27 mouse cellular contexts compared by ENCODE assay signal in the genomic region with DNA sequence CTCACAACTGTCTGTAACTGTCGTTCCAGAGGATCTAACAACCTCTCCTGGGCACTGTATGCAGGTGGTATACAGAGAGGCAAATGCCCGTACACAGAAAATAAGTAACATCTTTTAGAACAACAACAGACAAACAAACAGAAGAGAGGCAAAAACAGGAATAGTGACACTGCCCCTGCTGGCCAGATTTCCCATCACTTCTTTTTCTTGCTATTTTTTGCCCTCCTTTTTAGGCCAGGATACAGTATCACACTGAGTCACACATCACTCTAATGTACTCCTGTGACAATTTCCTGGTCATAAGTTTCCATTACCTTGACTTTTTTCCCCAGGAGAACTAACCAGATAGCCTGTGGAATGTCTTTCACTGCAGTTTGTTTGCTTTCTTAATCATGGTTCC. TPM values are rescaled to one million over a fixed set of nuclear protein-coding genes. Genes with fewer than 3 reads are reported as not detected.
DNase-seq lines count a peak whose midpoint lies in the region; ATAC-seq and TF ChIP-seq lines count a peak whose summit lies in the region.
"Had no signal": no experiment of that assay in that cellular context is flagged by ENCODE, and none has a peak within 500 bp of the region (broad histone marks: within the 10 kb centered on the region; RNA-seq: fewer than 3 reads in every experiment).

No protein-coding gene starts in this region.

- no peak overlapping the region for H3K27ac ChIP-seq in forebrain, postnatal 0 days (ENCODE audit: low read depth, low read length)
- H3K27ac ChIP-seq in forebrain, embryonic 13.5 days = no peak overlapping the region
- H3K27ac ChIP-seq in liver, embryonic 14.5 days = no peak overlapping the region
- H3K27ac ChIP-seq in liver, embryonic 11.5 days (ENCODE audit: low read depth, low read length) = no peak overlapping the region
- H3K27ac ChIP-seq in MEL (ENCODE audit: control insufficient read depth, low read depth, low read length) = no peak overlapping the region
- H3K27ac ChIP-seq: embryonic facial prominence, embryonic 13.5 days; forebrain, embryonic 15.5 days; hindbrain, embryonic 12.5 days; intestine, embryonic 15.5 days; neural tube, embryonic 15.5 days had no signal

- no peak for TF ChIP-seq POLR2A in MEL (IDR thresholded peaks at IDR 0.05; ENCODE audit: control insufficient read depth in 1 of 2, insufficient read depth in 1 of 2, low read depth in 1 of 2, low read length in 2 of 2, poor library complexity in 1 of 2)

- WGBS in forebrain, postnatal 0 days = 43% methylated on average over 2 of the region's 2 CpGs
- WGBS in forebrain, embryonic 13.5 days = 55% methylated on average over 2 of the region's 2 CpGs
- 31% methylated on average over 2 of the region's 2 CpGs for WGBS in liver, embryonic 14.5 days (ENCODE audit: insufficient replicate concordance)
- 47% methylated on average over 2 of the region's 2 CpGs for WGBS in liver, embryonic 11.5 days

- TF ChIP-seq RAD21 in MEL (IDR thresholded peaks at IDR 0.05; ENCODE audit: low read depth, low read length) = no peak

- no peak overlapping the region for H3K4me3 ChIP-seq in forebrain, postnatal 0 days (ENCODE audit: low read depth, low read length)
- no peak overlapping the region for H3K4me3 ChIP-seq in forebrain, embryonic 13.5 days
- H3K4me3 ChIP-seq in liver, embryonic 14.5 days (ENCODE audit: insufficient read depth in 1 of 2, low read depth in 2 of 2, low read length in 2 of 2) = no peak overlapping the region
- H3K4me3 ChIP-seq in liver, embryonic 11.5 days (ENCODE audit: low read depth, low read length) = no peak overlapping the region
- no peak overlapping the region for H3K4me3 ChIP-seq in MEL (ENCODE audit: control insufficient read depth in 1 of 2, insufficient read depth in 1 of 2, low read depth in 2 of 2, low read length in 2 of 2)
- H3K4me3 ChIP-seq: embryonic facial prominence, embryonic 13.5 days; forebrain, embryonic 15.5 days; hindbrain, embryonic 12.5 days; intestine, embryonic 15.5 days; neural tube, embryonic 15.5 days had no signal

- no peaks in the 10 kb centered on the region for H3K36me3 ChIP-seq in forebrain, postnatal 0 days (ENCODE audit: insufficient read depth)
- no peaks in the 10 kb centered on the region for H3K36me3 ChIP-seq in forebrain, embryonic 13.5 days (ENCODE audit: poor library complexity, severe bottlenecking)
- no peaks in the 10 kb centered on the region for H3K36me3 ChIP-seq in liver, embryonic 14.5 days (replicated peaks; ENCODE audit: control insufficient read depth, insufficient read depth, low read depth)
- H3K36me3 ChIP-seq in liver, embryonic 11.5 days (ENCODE audit: control insufficient read depth, insufficient read depth, low read length) = no peaks in the 10 kb centered on the region
- H3K36me3 ChIP-seq in MEL (ENCODE audit: control insufficient read depth in 1 of 2, insufficient read depth in 2 of 2, low read length in 2 of 2) = peaks cover 0 to 18% of the 10 kb centered on the region in 2 experiments; a peak in 2 of 4 replicates
- H3K36me3 ChIP-seq: embryonic facial prominence, embryonic 13.5 days; forebrain, embryonic 15.5 days; G1E; hindbrain, embryonic 12.5 days; intestine, embryonic 15.5 days; neural tube, embryonic 15.5 days had no signal

- DNase-seq in forebrain, postnatal 0 days = no peak
- DNase-seq in liver, embryonic 14.5 days (ENCODE audit: low read depth in 3 of 3, low spot score in 3 of 3) = no peak
- no peak for DNase-seq in liver, embryonic 11.5 days (ENCODE audit: low spot score)
- peak; percentile 54 for DNase-seq in 3T3-L1 (ENCODE audit: low read depth, low spot score)
- DNase-seq in MEL (ENCODE audit: low read depth, low spot score) = peak; percentile 24
- no peak for DNase-seq in thymus, postnatal 36 days
- no peak for DNase-seq in adipocyte (ENCODE audit: low spot score)
- DNase-seq: adrenal gland, adult 8-10 months; cerebellum, adult 9-10 months; heart, postnatal 10 days; layer of hippocampus, postnatal 36 days; midbrain, embryonic 14.5 days had no signal

- H3K9me3 ChIP-seq in forebrain, postnatal 0 days (ENCODE audit: low read length) = no peaks in the 10 kb centered on the region
- no peaks in the 10 kb centered on the region for H3K9me3 ChIP-seq in forebrain, embryonic 13.5 days (replicated peaks)
- no peaks in the 10 kb centered on the region for H3K9me3 ChIP-seq in liver, embryonic 14.5 days (ENCODE audit: control insufficient read depth, low read length)
- no peaks in the 10 kb centered on the region for H3K9me3 ChIP-seq in liver, embryonic 11.5 days (ENCODE audit: control insufficient read depth, low read length)
- no peaks in the 10 kb centered on the region for H3K9me3 ChIP-seq in MEL (replicated peaks; ENCODE audit: insufficient read depth, low read length)
- H3K9me3 ChIP-seq: embryonic facial prominence, embryonic 13.5 days; forebrain, embryonic 15.5 days; G1E; hindbrain, embryonic 12.5 days; intestine, embryonic 15.5 days; neural tube, embryonic 15.5 days had no signal

- no peak overlapping the region for H3K9ac ChIP-seq in forebrain, postnatal 0 days
- no peak overlapping the region for H3K9ac ChIP-seq in forebrain, embryonic 13.5 days
- H3K9ac ChIP-seq in liver, embryonic 14.5 days (replicated peaks) = no peak overlapping the region
- no peak overlapping the region for H3K9ac ChIP-seq in liver, embryonic 11.5 days (ENCODE audit: low read depth, low read length)
- no peak overlapping the region for H3K9ac ChIP-seq in MEL (ENCODE audit: control insufficient read depth, low read depth, low read length, poor library complexity, severe bottlenecking)
- H3K9ac ChIP-seq: embryonic facial prominence, embryonic 13.5 days; forebrain, embryonic 15.5 days; hindbrain, embryonic 12.5 days; intestine, embryonic 15.5 days; neural tube, embryonic 15.5 days had no signal

- H3K27me3 ChIP-seq in forebrain, postnatal 0 days (ENCODE audit: insufficient read depth, low read length) = no peaks in the 10 kb centered on the region
- no peaks in the 10 kb centered on the region for H3K27me3 ChIP-seq in forebrain, embryonic 13.5 days
- no peaks in the 10 kb centered on the region for H3K27me3 ChIP-seq in liver, embryonic 14.5 days (ENCODE audit: control insufficient read depth, insufficient read depth, low read length)
- no peaks in the 10 kb centered on the region for H3K27me3 ChIP-seq in liver, embryonic 11.5 days (replicated peaks; ENCODE audit: control insufficient read depth, insufficient read depth, low read length)
- no peaks in the 10 kb centered on the region for H3K27me3 ChIP-seq in MEL (ENCODE audit: control insufficient read depth in 1 of 2, insufficient read depth in 2 of 2, low read length in 2 of 2)
- H3K27me3 ChIP-seq: embryonic facial prominence, embryonic 13.5 days; forebrain, embryonic 15.5 days; hindbrain, embryonic 12.5 days; intestine, embryonic 15.5 days; neural tube, embryonic 15.5 days had no signal

- TF ChIP-seq EP300 in liver, embryonic 14.5 days (IDR thresholded peaks at IDR 0.05; ENCODE audit: low read depth) = no peak
- no peak for TF ChIP-seq EP300 in MEL (IDR thresholded peaks at IDR 0.05; ENCODE audit: low read depth in 1 of 2, low read length in 2 of 2)

- no peak overlapping the region for H3K4me2 ChIP-seq in forebrain, postnatal 0 days (ENCODE audit: low read depth)
- no peak overlapping the region for H3K4me2 ChIP-seq in forebrain, embryonic 13.5 days
- no peak overlapping the region for H3K4me2 ChIP-seq in liver, embryonic 14.5 days (ENCODE audit: low read depth)
- no peak overlapping the region for H3K4me2 ChIP-seq in liver, embryonic 11.5 days
- H3K4me2 ChIP-seq: embryonic facial prominence, embryonic 13.5 days; forebrain, embryonic 15.5 days; heart, embryonic 11.5 days; hindbrain, embryonic 12.5 days; intestine, embryonic 15.5 days; neural tube, embryonic 15.5 days had no signal

- no peak for ATAC-seq in forebrain, postnatal 0 days
- ATAC-seq in forebrain, embryonic 13.5 days = no peak
- ATAC-seq in liver, embryonic 14.5 days (ENCODE audit: insufficient read depth) = no peak
- no peak for ATAC-seq in liver, embryonic 11.5 days (replicated peaks; ENCODE audit: low FRiP score)
- ATAC-seq: forebrain, embryonic 15.5 days; intestine, embryonic 15.5 days had no signal

- TF ChIP-seq CTCF in forebrain, postnatal 0 days (IDR thresholded peaks at IDR 0.05; ENCODE audit: low read depth) = 0 out of 2 replicates have a peak, but pooled peaks have one; percentile 18
- TF ChIP-seq CTCF in liver, embryonic 14.5 days (IDR thresholded peaks at IDR 0.05; ENCODE audit: low read depth) = peak; percentile 8; the same call in 1 of the 2 replicates
- TF ChIP-seq CTCF in MEL (IDR thresholded peaks at IDR 0.05 in 2 of 3, conservative IDR thresholded peaks at IDR 0.05 in 1 of 3; ENCODE audit: control insufficient read depth in 1 of 3, insufficient read depth in 1 of 3, low read depth in 2 of 3, low read length in 3 of 3, poor library complexity in 1 of 3, severe bottlenecking in 1 of 3) = peak; percentile 2 to 39 (median 17); a peak in 2 of 6 replicates

- H3K79me2 ChIP-seq in MEL (ENCODE audit: control insufficient read depth, insufficient read depth, low read length, poor library complexity) = no peaks in the 10 kb centered on the region

- no peaks in the 10 kb centered on the region for H3K4me1 ChIP-seq in forebrain, postnatal 0 days (ENCODE audit: insufficient read depth)
- no peaks in the 10 kb centered on the region for H3K4me1 ChIP-seq in forebrain, embryonic 13.5 days
- no peaks in the 10 kb centered on the region for H3K4me1 ChIP-seq in liver, embryonic 14.5 days (replicated peaks; ENCODE audit: control insufficient read depth in 2 of 2, insufficient read depth in 2 of 2, low read length in 1 of 2)
- no peaks in the 10 kb centered on the region for H3K4me1 ChIP-seq in liver, embryonic 11.5 days (replicated peaks; ENCODE audit: control insufficient read depth, insufficient read depth, low read length)
- peaks cover 11% of the 10 kb centered on the region in 2 experiments for H3K4me1 ChIP-seq in MEL (ENCODE audit: control insufficient read depth in 1 of 2, insufficient read depth in 2 of 2, low read length in 2 of 2)
- H3K4me1 ChIP-seq: embryonic facial prominence, embryonic 13.5 days; forebrain, embryonic 15.5 days; hindbrain, embryonic 12.5 days; intestine, embryonic 15.5 days; neural tube, embryonic 15.5 days had no signal

RNA-seq across cellular contexts. Expression of gene Wdr93, which starts 13.4 kb away (rescaled TPM):
- total RNA-seq in forebrain, postnatal 0 days (2014; rRNA removed) = 0.46 and 0.86 TPM in 2 replicates
- polyA plus RNA-seq in forebrain, postnatal 0 days (2015; fragmentation: Nextera tagmentation; extraction: Ambion mirVana) = 0.29 and 0.81 TPM in 2 replicates
- polyA plus RNA-seq in forebrain, embryonic 13.5 days (2015; fragmentation: Nextera tagmentation; extraction: Ambion mirVana) = 0.39 and 0.64 TPM in 2 replicates
- 0.03 and 0.04 TPM in 2 replicates for polyA plus RNA-seq in liver, embryonic 14.5 days (2012; rRNA removed)
- polyA plus RNA-seq in liver, embryonic 14.5 days (2014; fragmentation: Nextera tagmentation; extraction: Ambion mirVana) = 0.08 and 0.14 TPM in 2 replicates
- 0.21 TPM in 1 of 2 replicates, not detected in the other for polyA plus RNA-seq in liver, embryonic 11.5 days (2014; fragmentation: Nextera tagmentation; extraction: Ambion mirVana)
- total RNA-seq in MEL (2012; rRNA removed) = 0.16 and 0.23 TPM in 2 replicates
- polyA plus RNA-seq in MEL (2012; ENCODE audit: insufficient read depth in 1 of 2, insufficient read length in 2 of 2, low read depth in 1 of 2, low replicate concordance in 2 of 2, missing spikeins in 1 of 2) = under 1 TPM in 1 of 2 experiments, not detected in 1; 0.40 TPM
- total RNA-seq: common myeloid progenitor, adult 5-6 weeks; megakaryocyte progenitor cell, adult 5-6 weeks had no signal

RNA-seq across cellular contexts. Expression of gene Pex11a, which starts 13.4 kb away (rescaled TPM):
- total RNA-seq in forebrain, postnatal 0 days (2014; rRNA removed) = 1.3 and 2.1 TPM in 2 replicates
- polyA plus RNA-seq in forebrain, postnatal 0 days (2015; fragmentation: Nextera tagmentation; extraction: Ambion mirVana) = 16.9 and 17.3 TPM in 2 replicates
- 12.7 and 14.2 TPM in 2 replicates for polyA plus RNA-seq in forebrain, embryonic 13.5 days (2015; fragmentation: Nextera tagmentation; extraction: Ambion mirVana)
- polyA plus RNA-seq in liver, embryonic 14.5 days (2012; rRNA removed) = 0.81 and 1.1 TPM in 2 replicates
- polyA plus RNA-seq in liver, embryonic 14.5 days (2014; fragmentation: Nextera tagmentation; extraction: Ambion mirVana) = 1.5 and 2.3 TPM in 2 replicates
- 2.3 and 2.9 TPM in 2 replicates for polyA plus RNA-seq in liver, embryonic 11.5 days (2014; fragmentation: Nextera tagmentation; extraction: Ambion mirVana)
- 3.4 and 3.9 TPM in 2 replicates for total RNA-seq in MEL (2012; rRNA removed)
- 1 to 10 TPM in 1 of 2 experiments, not detected in 1; 8.7 TPM for polyA plus RNA-seq in MEL (2012; ENCODE audit: insufficient read depth in 1 of 2, insufficient read length in 2 of 2, low read depth in 1 of 2, low replicate concordance in 2 of 2, missing spikeins in 1 of 2)

RNA-seq across cellular contexts. Expression of gene Plin1, which starts 23.6 kb away (rescaled TPM):
- total RNA-seq in forebrain, postnatal 0 days (2014; rRNA removed) = 0.31 TPM in 1 of 2 replicates, not detected in the other
- 0.21 TPM in 1 of 2 replicates, not detected in the other for polyA plus RNA-seq in forebrain, postnatal 0 days (2015; fragmentation: Nextera tagmentation; extraction: Ambion mirVana)
- polyA plus RNA-seq in forebrain, embryonic 13.5 days (2015; fragmentation: Nextera tagmentation; extraction: Ambion mirVana) = 0.21 TPM in 1 of 2 replicates, not detected in the other
- polyA plus RNA-seq in liver, embryonic 14.5 days (2012; rRNA removed) = not detected in 2 replicates
- polyA plus RNA-seq in liver, embryonic 14.5 days (2014; fragmentation: Nextera tagmentation; extraction: Ambion mirVana) = not detected in 2 replicates
- polyA plus RNA-seq in liver, embryonic 11.5 days (2014; fragmentation: Nextera tagmentation; extraction: Ambion mirVana) = not detected in 2 replicates
- total RNA-seq in MEL (2012; rRNA removed) = 0.10 and 0.19 TPM in 2 replicates
- polyA plus RNA-seq in MEL (2012; ENCODE audit: insufficient read depth in 1 of 2, insufficient read length in 2 of 2, low read depth in 1 of 2, low replicate concordance in 2 of 2, missing spikeins in 1 of 2) = under 1 TPM in 1 of 2 experiments, not detected in 1; 0.08 TPM
- total RNA-seq: common myeloid progenitor, adult 5-6 weeks; left cerebral cortex, postnatal 36 days; megakaryocyte progenitor cell, adult 5-6 weeks had no signal
- polyA plus RNA-seq: C2C12; embryonic facial prominence, embryonic 13.5 days; forebrain, embryonic 15.5 days; G1E; heart, embryonic 11.5 days; hindbrain, embryonic 12.5 days; intestine, embryonic 15.5 days; liver, adult 2 months had no signal

RNA-seq across cellular contexts. Expression of gene Mesp1, which starts 37.3 kb away (rescaled TPM):
- total RNA-seq in forebrain, postnatal 0 days (2014; rRNA removed) = 0.23 and 1.6 TPM in 2 replicates
- 0.77 and 1.1 TPM in 2 replicates for polyA plus RNA-seq in forebrain, postnatal 0 days (2015; fragmentation: Nextera tagmentation; extraction: Ambion mirVana)
- polyA plus RNA-seq in forebrain, embryonic 13.5 days (2015; fragmentation: Nextera tagmentation; extraction: Ambion mirVana) = not detected in 2 replicates
- polyA plus RNA-seq in liver, embryonic 14.5 days (2012; rRNA removed) = 0.02 TPM in 1 of 2 replicates, not detected in the other
- not detected in 2 replicates for polyA plus RNA-seq in liver, embryonic 14.5 days (2014; fragmentation: Nextera tagmentation; extraction: Ambion mirVana)
- polyA plus RNA-seq in liver, embryonic 11.5 days (2014; fragmentation: Nextera tagmentation; extraction: Ambion mirVana) = not detected in 2 replicates
- not detected in 2 replicates for total RNA-seq in MEL (2012; rRNA removed)
- not detected for polyA plus RNA-seq in MEL (2012; ENCODE audit: insufficient read depth in 1 of 2, insufficient read length in 2 of 2, low read depth in 1 of 2, low replicate concordance in 2 of 2, missing spikeins in 1 of 2)
- total RNA-seq: adrenal gland, adult 8-10 months; common myeloid progenitor, adult 5-6 weeks; G1E; heart, postnatal 10 days; left cerebral cortex, postnatal 36 days; megakaryocyte progenitor cell, adult 5-6 weeks had no signal
- polyA plus RNA-seq: embryonic facial prominence, embryonic 13.5 days; forebrain, embryonic 15.5 days; G1E; heart, embryonic 11.5 days; kidney, embryonic 16.5 days; liver, adult 2 months; lung, embryonic 16.5 days; neural tube, embryonic 15.5 days had no signal

RNA-seq across cellular contexts. Expression of gene Kif7, which starts 40.8 kb away (rescaled TPM):
- total RNA-seq in forebrain, postnatal 0 days (2014; rRNA removed) = 5.7 and 6.4 TPM in 2 replicates
- 1.4 and 2.0 TPM in 2 replicates for polyA plus RNA-seq in forebrain, postnatal 0 days (2015; fragmentation: Nextera tagmentation; extraction: Ambion mirVana)
- polyA plus RNA-seq in forebrain, embryonic 13.5 days (2015; fragmentation: Nextera tagmentation; extraction: Ambion mirVana) = 3.0 and 3.5 TPM in 2 replicates
- polyA plus RNA-seq in liver, embryonic 14.5 days (2012; rRNA removed) = 0.23 and 0.56 TPM in 2 replicates
- 0.14 and 0.15 TPM in 2 replicates for polyA plus RNA-seq in liver, embryonic 14.5 days (2014; fragmentation: Nextera tagmentation; extraction: Ambion mirVana)
- 2.3 and 3.0 TPM in 2 replicates for polyA plus RNA-seq in liver, embryonic 11.5 days (2014; fragmentation: Nextera tagmentation; extraction: Ambion mirVana)
- total RNA-seq in MEL (2012; rRNA removed) = 12.1 and 13.1 TPM in 2 replicates
- polyA plus RNA-seq in MEL (2012; ENCODE audit: insufficient read depth in 1 of 2, insufficient read length in 2 of 2, low read depth in 1 of 2, low replicate concordance in 2 of 2, missing spikeins in 1 of 2) = 10 to 100 TPM in 1 of 2 experiments, not detected in 1; 15.6 TPM

Comparison
In these comparisons a context has a peak if more than half of its experiments do, and no peak if none do; other contexts are left out.
1. DNase-seq: peak in 3T3-L1 (single experiment) and MEL (single experiment); none in forebrain, postnatal 0 days (single experiment), liver, embryonic 14.5 days (0 of 3), liver, embryonic 11.5 days (single experiment), thymus, postnatal 36 days (0 of 2) and adipocyte (single experiment).
2. Peak in every context shown above with its lines, with median percentiles within 50 percentile points of each other: CTCF ChIP-seq.